27 mouse cellular contexts compared by ENCODE assay signal in the genomic region with DNA sequence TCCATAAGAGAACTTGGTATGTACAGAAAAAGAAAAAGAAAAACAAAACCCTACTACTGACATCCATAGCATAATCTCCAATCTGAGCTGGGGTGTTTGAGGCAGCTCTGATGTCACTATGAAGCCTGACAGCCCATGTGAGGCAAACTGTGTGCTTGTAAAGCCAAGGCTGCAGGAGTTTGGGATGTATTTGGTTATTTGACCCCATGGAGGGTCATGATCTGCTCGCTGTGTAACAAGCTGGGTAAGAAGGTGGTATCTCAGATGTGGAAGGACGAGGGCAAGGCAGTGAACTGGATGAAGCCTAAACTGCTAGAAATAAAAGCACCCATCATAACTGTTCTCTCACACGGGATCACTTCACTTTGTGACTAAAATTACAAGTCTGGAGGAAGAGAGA.
"Had no signal": no experiment of that assay in that cellular context is flagged by ENCODE, and none has a peak within 500 bp of the region (broad histone marks: within the 10 kb centered on the region; RNA-seq: fewer than 3 reads in every experiment).

No protein-coding gene starts in this region.

- H3K4me1 ChIP-seq: hindbrain, embryonic 15.5 days had no signal

- H3K4me2 ChIP-seq: heart, embryonic 11.5 days; heart, embryonic 13.5 days; heart, embryonic 15.5 days; hindbrain, embryonic 13.5 days; hindbrain, embryonic 15.5 days; intestine, embryonic 15.5 days; kidney, embryonic 15.5 days; limb, embryonic 13.5 days; limb, embryonic 15.5 days; liver, embryonic 12.5 days had no signal

- DNase-seq: gastrocnemius, adult 2 months; gastrocnemius, postnatal 10 days; gastrocnemius, postnatal 25 days; heart, adult 2 months; heart, postnatal 4 days; kidney, adult 11 months; kidney, adult 2 months; kidney, adult 9 months; kidney, postnatal 14 days; kidney, postnatal 36 days; layer of hippocampus, adult 9-11 months; layer of hippocampus, postnatal 36 days; left cerebral cortex, postnatal 4 days had no signal

- H3K36me3 ChIP-seq: heart, embryonic 13.5 days; heart, embryonic 15.5 days; hindbrain, embryonic 13.5 days; hindbrain, embryonic 15.5 days; kidney, embryonic 15.5 days; liver, embryonic 12.5 days had no signal

- H3K4me3 ChIP-seq: gastrocnemius, adult 2 months; heart, adult 2 months; heart, embryonic 13.5 days; heart, embryonic 15.5 days; hindbrain, embryonic 10.5 days; hindbrain, embryonic 13.5 days; hindbrain, embryonic 15.5 days; intestine, embryonic 15.5 days; kidney, embryonic 15.5 days; limb, embryonic 13.5 days; limb, embryonic 15.5 days; liver, embryonic 12.5 days had no signal

- H3K9ac ChIP-seq: heart, embryonic 13.5 days; heart, embryonic 15.5 days; hindbrain, embryonic 13.5 days; hindbrain, embryonic 15.5 days; intestine, embryonic 15.5 days; kidney, embryonic 15.5 days; limb, embryonic 13.5 days; limb, embryonic 15.5 days; liver, embryonic 12.5 days; liver, embryonic 14.5 days had no signal

- H3K9me3 ChIP-seq: heart, embryonic 13.5 days; heart, embryonic 15.5 days; hindbrain, embryonic 15.5 days; intestine, embryonic 15.5 days; kidney, embryonic 15.5 days; limb, embryonic 15.5 days; liver, embryonic 12.5 days had no signal

- ATAC-seq: hindbrain, postnatal 0 days; intestine, embryonic 15.5 days; liver, embryonic 12.5 days had no signal

- H3K27ac ChIP-seq: gastrocnemius, adult 2 months; heart, adult 2 months; heart, embryonic 13.5 days; heart, embryonic 15.5 days; hindbrain, embryonic 10.5 days; hindbrain, embryonic 13.5 days; hindbrain, embryonic 15.5 days; hindbrain, postnatal 0 days; intestine, embryonic 15.5 days; kidney, embryonic 15.5 days; kidney, postnatal 0 days; limb, embryonic 13.5 days; limb, embryonic 15.5 days; liver, embryonic 12.5 days; liver, embryonic 14.5 days had no signal

- H3K27me3 ChIP-seq: heart, embryonic 13.5 days; heart, embryonic 15.5 days; hindbrain, embryonic 13.5 days; hindbrain, embryonic 15.5 days; intestine, embryonic 15.5 days; kidney, embryonic 15.5 days; limb, embryonic 13.5 days; limb, embryonic 15.5 days; liver, embryonic 12.5 days had no signal
